Mouse (Mus musculus) naive thymus-derived CD4-positive, alpha-beta T cell, adult 2 months (primary cell): ENCODE data around the gene Lect2.

Experiments
- DNase-seq: peaks from one replicate; pipeline ENCODE4 v3.0.0-alpha.2; 2011; ENCODE audit warnings: low read depth

Gene Lect2

DNA sequence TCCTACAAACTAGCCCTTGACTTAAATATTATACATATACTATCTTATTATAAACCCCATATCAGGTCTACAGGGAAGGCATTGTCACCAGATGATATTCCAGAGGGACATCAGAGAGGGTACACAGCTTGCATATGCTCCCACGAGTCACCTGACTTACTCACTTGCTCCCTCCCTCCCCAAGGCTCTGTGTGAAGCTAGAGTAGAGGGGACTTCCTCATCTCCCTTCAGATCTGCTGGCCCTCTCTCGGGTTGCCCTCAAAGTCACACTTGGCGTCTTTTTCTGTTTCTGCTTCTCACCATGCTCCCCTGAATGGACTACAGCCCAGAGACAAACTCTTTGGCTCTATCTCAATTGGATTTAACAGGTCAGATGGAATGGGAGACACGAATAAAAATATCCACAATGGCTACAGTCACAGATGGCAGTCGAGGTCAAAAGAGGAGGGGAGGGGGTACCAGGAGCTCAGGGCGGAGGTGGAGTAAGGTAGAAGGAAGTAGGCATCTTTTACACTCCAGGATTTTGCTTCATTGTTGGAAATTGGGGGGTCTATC, 46.4 kb downstream of the Lect2 start:
- no peak for DNase-seq

DNA sequence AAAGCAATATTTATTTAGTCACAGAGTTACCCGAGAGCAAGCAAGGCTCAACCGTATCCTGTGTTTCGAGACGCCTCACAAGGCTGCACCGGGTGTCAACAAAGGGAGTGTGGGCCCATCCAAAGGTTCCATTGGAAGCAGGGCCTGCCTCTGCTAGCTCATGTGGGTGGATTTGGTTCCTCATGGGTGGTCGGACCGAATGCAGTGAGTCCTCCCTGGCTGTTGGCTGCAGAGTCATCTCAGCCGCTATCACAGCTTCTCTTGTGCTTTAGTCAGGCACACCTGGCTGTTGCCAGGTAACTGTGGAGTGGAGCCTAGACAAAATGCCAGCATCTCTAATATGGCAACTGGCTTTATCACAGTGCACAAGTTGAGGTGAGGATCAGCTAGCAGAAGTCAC, 47.7 kb downstream of the Lect2 start:
- no peak for DNase-seq

- no peak for DNase-seq
Measured at GRCm38 (mm10) chr13:56500132-56500531, 48.2 kb downstream of the Lect2 start.

DNA sequence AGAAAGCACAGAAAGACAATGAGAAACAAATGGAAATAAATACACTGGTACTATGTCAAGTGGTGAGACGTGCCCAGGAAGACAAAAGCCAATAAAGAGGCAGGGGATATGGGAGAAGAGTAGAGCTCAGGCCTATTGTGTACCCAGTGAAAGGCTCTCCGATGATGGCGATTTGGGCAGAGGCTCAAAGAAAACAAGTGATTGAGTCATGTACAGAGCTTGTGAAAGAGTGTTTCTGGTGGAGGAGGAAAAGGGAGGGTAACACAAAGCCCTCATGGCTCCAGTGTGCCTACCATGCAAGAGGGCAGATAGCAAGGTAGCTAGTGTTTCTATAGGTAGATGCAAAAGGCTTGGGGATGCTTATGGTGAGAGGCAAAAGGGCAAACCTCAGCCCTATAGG, 53.9 kb downstream of the Lect2 start:
- DNase-seq, result no peak
